Mouse (Mus musculus) granulocyte monocyte progenitor cell, adult 5-6 weeks (primary cell): ENCODE results near the gene Tmem231. TPM values are rescaled to one million over a fixed set of nuclear protein-coding genes. Genes with fewer than 3 reads are reported as not detected.
A peak's percentile ranks its signal among the peaks of the same experiment; 100 is the strongest.

ENCODE experiments used
- ATAC-seq: replicated peaks from 2 replicates; pipeline ENCODE4 v1.8.0; 2016; ENCODE audit warnings: mild to moderate bottlenecking, moderate TSS enrichment, inconsistent platforms; ENCODE audit not compliant: poor library complexity, severe bottlenecking
- total RNA-seq, 2 experiments: library from RNA; stranded (forward) in 1 of 2; stranded (reverse) in 1 of 2; fragments of 200-712, 200-1000 nt in 1 of 2; fragments of >200 nt in 1 of 2; fragmentation: Nextera tagmentation in 1 of 2; gene quantifications; 2 replicates each; pipeline ENCODE4 v1.2.3; 2014 to 2017

Gene Tmem231
- total RNA-seq, 2 experiments from 2014 or later: not detected

- ATAC-seq: no peak
Measured at GRCm38 (mm10) chr8:111911572-111911971, 22.1 kb downstream of the Tmem231 start.

GRCm38 (mm10) chr8:111909621-111910450 is 23.8 kb downstream of the Tmem231 start, which contains the start of gene Chst5:
TSS of gene Chst5 (minus strand) at chr8:111910447.
- ATAC-seq: no peak

DNA sequence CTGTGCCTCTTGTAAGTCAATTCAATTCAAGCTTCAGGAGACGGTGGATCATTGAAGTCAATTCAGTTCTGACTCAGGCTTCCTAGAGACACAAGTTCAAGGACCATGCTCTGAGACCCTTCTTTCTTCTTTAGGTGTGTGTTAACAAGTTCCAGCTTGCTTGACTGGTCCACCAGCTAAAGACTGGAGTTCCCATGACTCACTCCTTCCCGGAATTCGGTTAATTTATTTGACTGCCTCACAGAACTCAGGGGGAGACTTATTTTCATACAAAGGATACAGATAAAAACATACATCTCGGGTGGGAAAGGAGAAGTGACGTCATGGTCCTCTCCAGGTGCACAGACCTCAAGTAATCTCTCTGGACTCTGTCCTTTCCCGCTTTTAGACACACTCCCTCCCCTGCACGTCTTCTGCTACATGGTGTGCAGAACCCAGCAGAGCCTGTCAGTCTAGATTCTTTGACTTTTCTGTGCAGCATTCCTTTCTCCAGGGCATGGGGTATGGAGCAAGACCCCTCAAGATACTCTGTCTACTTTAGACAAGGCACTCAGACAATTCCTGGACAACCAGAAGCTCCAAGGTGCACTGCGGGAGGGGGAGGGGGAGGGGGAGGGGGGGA is 28.1 kb downstream of the Tmem231 start:
- ATAC-seq: no peak

DNA sequence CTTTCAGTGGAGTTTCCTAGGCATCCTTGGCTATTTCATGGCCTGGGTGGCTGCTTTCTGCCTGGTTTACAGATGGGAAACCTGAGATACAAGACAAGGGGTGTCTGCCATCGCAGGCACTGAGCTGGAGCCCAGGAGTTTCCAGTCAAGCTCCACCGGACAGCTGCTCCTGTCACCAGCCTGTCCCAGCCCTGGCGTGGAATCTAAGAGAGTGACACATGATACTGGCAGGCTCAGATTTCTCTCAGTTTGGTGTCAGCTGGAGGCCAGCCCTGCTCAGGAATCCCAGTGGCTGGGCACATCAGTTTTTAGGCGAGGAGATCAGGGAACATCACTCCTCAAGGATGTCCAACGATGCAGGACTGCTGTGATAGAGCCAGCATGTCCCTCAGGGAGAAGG is 31.6 kb downstream of the Tmem231 start:
- no peak for ATAC-seq

DNA sequence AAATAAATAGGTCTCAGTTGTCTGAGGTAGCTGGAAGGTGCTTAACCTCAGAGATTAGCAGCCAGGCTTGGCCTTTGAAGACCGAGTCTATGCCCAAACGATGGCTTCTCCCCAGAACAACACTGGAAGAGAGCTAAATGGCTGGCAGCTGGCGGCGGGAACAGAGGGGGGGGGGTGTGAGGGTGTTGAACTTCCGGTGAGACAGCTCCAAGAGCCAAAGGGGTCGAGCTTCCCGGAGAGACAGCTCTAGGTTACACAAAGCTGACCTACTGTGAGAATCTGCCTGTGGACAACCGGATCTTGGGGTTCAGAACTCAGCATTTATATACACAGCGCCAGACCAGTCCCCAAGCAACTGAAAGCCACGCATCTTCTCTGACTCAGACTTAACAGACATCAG is 35.1 kb downstream of the Tmem231 start:
- no peak for ATAC-seq

DNA sequence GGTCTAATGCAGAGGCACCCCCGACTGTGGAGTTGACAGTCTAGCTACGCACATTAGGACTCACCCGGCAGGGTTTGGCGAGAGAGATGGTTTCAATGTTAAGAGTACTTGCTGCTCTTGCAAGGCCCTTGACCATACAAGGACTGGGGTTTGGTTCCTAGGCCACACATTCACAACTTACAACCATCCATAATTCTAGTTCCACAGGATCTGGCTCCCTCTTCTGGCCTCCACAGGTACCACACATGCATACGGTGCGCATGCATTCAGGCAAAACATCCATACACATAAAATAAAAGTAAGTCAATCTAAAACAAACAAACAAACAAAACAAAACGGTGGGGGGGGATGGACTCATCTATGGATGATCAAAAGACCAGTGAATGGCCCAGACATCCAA is 38.7 kb downstream of the Tmem231 start:
- peak; percentile 43; the same call in 1 of the 2 replicates for ATAC-seq

DNA sequence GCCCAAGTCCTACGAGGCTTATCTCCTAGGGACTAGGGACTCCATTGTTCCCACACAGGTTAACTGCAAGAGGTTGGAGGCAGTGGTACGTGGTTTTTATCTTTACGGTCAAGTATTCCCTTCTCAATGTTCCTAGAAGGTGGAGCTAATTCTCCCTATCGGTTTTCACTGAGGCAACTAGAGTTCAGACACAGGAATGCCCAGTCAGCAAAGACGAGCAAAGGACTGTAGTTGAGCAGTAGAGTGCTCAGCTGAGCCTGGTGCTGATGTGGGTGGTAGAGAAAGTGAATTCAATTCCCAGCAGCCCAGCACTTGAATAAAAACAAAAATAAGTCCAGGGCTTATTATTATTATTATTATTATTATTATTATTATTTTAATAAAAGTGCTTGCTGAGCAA is 41.1 kb downstream of the Tmem231 start:
- ATAC-seq: no peak

DNA sequence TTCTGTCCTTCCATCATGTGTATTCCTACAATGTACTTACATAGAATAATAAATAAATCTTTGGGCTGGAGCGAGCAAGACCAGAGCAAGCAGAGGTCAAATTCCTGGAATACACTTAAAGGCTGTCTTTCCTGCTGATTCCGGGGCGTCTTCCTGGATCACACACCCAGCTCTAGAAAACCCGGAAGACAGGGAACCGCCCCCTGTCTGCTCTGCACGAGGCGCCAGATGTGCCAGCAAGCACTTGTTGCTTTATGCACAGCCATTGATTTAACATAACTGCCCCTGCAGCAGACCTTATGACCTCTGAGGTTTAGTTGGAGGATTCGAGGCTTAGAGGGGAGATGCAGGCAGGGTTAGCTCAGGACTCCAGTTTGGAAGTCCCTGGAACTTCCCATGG is 41.7 kb downstream of the Tmem231 start:
- no peak for ATAC-seq

GRCm38 (mm10) chr8:111890911-111891303 is 42.8 kb downstream of the Tmem231 start:
- ATAC-seq: no peak

- peak; percentile 78 for ATAC-seq
Measured at GRCm38 (mm10) chr8:111889931-111890910, 43.5 kb downstream of the Tmem231 start.

DNA sequence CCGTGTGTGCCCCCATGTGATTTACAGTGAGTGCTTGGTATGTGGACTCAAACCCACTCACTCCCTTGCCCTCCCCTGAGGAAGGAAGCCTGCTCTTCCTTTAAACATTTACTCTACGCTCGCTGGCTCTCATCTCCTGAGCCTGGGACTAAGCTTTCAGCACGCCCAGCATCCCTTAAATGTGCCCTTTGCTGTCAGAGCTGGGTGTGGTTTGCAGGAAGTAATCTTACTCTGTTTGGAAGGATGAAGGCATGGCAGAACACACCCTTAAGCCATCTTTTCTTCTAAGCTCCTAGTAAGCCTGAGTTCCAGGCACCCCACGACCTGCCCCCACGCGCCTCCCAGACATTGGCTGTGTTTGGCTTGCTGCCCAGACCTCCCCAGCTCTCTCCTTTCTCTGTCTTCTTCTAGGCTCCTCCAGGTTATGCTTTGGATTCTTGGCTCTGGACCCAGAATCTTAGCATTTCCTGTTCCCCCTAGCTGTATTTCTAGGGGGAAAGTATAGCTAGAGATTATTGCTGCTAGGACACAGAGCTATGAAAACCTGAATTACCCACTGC is 45.5 kb downstream of the Tmem231 start:
- no peak for ATAC-seq

DNA sequence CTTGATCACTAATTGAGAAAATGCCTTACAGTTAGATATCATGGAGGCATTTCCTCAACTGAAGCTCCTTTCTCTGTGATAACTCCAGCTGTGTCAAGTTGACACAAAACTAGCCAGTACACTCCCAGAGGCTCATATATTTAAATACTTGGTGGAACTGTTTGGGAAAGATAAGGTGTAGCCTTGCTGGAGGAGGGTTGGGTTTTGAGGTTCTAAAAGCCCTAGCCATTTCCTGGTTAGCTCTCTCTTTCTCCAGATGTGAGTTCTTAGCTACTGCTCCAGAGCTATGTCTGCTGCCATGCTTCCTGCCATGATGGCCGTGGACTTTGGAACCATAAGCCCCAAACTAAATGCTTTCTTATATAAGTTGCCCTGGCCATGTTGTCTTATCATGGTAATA is 46.2 kb downstream of the Tmem231 start:
- no peak for ATAC-seq

DNA sequence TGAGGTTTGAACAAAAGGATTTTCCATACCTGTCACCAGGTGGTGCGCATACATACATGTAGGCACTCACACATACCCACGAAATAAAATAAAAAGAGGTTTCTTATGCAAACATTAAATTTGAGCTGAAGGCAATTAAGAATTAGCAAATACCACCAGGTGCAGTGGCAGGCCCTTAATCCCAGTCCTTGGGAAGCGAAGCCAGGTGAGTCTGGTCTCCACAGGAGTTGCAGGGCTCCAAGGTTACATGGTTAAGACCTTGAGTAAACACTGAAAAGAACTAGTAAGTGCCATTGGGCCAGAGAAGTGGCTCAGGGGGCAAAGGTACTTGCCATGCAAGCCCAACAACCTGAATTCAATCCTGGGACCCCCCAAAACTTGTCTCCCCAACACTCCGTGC is 50.1 kb downstream of the Tmem231 start:
- no peak for ATAC-seq

GRCm38 (mm10) chr8:111881591-111881990 is 52.1 kb downstream of the Tmem231 start:
- ATAC-seq: peak; percentile 67

GRCm38 (mm10) chr8:111877711-111878110 is 56.0 kb downstream of the Tmem231 start:
- ATAC-seq: peak; percentile 48

DNA sequence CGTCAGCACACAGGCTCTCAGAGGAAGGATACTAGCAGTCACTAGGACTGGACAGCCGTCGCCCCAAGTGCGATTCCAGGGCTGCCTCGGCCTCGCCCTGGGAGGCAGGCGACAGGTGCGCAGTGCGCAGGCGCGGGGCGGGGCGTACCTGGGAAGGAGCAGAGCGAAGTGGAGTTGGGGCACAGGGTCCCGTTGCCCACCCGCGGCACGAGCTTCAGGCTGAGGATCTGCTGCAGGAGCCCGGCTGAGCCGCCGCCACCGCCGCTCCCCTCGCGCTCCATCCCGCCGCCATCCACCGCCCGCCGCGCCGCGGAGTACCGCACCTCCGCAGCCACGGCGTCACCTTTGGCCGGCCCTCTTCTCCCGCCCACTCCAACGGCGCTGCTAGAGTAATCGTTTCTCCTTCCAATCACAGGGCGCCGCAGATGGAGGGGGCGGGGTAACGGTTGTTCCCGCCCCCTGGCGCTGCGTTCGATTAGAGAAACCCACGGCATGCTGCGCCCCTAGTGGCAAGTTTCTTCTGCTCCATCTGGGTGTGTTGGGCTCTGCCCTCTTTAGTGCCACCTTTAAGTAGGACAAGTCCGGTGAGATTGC is 57.2 kb downstream of the Tmem231 start, which contains the start of gene Tmem170:
Tmem170 (minus strand) TSS at position 396 of the 594 bp plus-strand sequence.
- peak; percentile 97 for ATAC-seq

- ATAC-seq: peak; percentile 30; the same call in 1 of the 2 replicates
Measured at GRCm38 (mm10) chr8:111875758-111876157, 57.9 kb downstream of the Tmem231 start.

GRCm38 (mm10) chr8:111871278-111871677 is 62.4 kb downstream of the Tmem231 start:
- ATAC-seq: no peak

GRCm38 (mm10) chr8:111870379-111870778 is 63.3 kb downstream of the Tmem231 start:
- no peak for ATAC-seq

- no peak for ATAC-seq
Measured at GRCm38 (mm10) chr8:111868664-111869063, 65.0 kb downstream of the Tmem231 start.
